Mouse (Mus musculus) WW6 (cell line): ENCODE measurements around the gene Abtb1.

ENCODE experiments used
- DNase-seq: peaks from one replicate; pipeline ENCODE4 v3.0.0-alpha.2; 2013; ENCODE audit warnings: low read depth, low spot score

Abtb1 gene

GRCm38 (mm10) chr6:88803957-88804695, 37.7 kb downstream of the Abtb1 start:
- DNase-seq, result no peak

DNA sequence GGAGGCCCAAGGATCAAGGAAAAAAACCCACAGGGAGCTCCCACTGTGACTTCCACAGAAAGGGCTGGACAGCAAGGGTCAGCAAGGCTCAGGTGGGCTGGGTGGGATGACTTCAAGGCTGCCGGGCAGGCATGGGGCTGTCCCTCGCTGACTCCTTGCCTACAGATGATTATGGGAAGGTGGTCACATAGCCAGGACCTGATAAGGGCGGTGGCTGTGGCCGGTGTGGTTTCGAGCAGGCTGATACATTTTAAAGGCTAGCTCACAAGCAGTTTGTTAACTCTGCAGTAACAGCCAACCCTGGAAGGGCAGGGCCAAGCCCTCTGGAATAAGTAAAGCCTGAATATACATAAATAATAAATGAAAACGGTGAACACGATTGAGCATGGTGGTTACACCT, 38.7 kb downstream of the Abtb1 start:
- no peak for DNase-seq

DNA sequence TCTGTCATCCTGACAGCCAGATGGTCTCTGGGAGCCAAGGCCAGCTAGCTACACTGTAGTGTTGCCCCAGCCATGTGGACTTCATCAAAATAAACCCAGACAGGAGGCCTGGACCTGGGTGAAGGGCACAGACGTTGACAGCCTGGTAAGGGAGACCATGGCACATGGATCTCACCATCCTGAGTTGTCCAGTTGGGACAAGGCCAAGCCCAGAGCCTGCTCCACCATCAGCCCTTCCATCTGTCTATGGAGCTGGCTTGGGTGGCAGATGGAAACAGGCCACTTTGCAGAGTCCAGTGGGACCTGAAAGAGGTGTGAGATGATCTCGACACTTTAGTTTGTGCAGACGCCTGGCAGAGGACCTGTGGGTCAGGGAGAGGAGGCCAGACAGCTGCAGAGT, 41.0 kb downstream of the Abtb1 start:
- DNase-seq, result no peak

- DNase-seq, result no peak
Observed at GRCm38 (mm10) chr6:88800191-88800590, 41.6 kb downstream of the Abtb1 start.

DNA sequence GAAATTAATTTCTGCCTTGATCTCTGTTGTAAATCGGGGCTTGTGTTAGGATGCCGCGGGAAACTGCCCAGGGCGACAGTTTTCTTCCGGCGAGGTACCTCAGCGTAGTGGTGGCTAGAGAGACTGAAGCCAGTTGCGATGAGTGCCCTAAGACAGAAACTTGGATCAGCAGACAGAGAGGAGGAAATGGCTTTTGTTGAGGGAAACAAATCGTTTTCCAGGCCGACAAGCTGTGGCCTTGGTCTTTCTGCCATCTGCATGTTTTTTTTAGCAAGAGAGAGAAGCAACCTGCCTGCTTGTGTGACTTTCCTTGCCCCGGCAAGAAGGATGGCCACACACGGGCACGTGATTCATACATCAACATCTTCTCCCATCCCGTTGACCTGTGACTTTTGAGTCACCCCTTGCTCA, 47.2 kb downstream of the Abtb1 start:
- DNase-seq, result no peak

DNA sequence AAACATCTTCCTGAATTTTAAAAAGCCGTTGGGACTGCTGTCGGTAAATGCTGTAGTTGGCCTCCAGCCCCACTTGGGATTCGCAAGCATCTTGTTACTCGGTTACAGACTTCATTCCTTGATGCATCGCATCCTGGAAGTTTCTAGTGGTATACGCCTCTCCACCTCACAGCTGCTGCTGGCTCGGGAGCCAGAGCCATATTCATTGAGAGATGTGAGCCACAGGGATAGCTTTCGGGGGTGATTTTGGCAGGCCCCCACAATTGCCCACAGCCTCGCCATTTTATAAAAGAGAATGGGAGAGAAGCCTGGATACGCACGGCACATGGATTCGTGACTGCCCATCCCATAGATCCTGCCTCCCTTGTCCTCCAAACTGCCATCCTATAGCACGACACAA, 47.9 kb downstream of the Abtb1 start:
- DNase-seq, result no peak

GRCm38 (mm10) chr6:88793243-88793642, 48.5 kb downstream of the Abtb1 start:
- no peak for DNase-seq

- DNase-seq, result no peak
Observed at GRCm38 (mm10) chr6:88792147-88792691, 49.6 kb downstream of the Abtb1 start.

- DNase-seq, result no peak
Observed at GRCm38 (mm10) chr6:88791299-88791698, 50.5 kb downstream of the Abtb1 start.

DNA sequence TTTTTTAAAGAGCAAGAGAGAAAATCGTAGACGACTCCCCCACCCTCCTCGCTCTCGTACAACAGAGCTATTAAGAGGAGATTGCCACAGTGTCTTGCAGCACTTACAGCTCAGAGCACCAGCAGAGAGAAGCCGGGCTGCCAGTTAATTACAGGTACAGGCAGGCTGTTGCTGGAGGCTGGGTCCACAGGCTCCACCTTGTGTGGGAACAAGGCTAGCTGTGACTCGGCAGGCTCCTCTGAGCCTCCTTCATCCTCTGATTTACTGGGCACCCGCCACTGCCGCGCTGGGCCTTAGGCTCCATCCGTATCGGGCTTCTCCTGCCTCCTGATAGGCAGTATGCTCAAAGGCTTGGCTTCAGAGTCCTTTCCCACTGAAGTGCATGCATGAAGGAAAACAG, 53.6 kb downstream of the Abtb1 start:
- DNase-seq, result no peak

DNA sequence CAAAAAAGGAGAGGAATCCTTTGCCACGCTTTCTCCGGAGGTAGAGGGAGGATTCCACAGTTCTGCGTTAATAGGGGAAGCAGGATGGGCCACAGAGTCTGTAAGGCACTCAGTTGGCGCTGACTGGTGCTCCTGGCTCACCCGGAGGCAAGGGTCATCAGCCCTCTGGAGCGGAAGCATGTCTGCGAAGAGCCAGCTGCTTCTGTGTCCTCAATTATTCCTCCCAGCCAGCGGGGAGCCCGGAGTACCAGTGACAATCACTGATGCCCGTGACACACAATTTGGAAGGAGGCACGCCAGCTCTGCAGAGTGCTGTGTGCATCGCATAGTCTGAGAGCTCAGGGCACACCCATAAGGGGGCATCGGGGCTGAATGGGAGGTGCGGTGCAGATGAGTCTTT, 54.3 kb downstream of the Abtb1 start:
- DNase-seq, result no peak

DNA sequence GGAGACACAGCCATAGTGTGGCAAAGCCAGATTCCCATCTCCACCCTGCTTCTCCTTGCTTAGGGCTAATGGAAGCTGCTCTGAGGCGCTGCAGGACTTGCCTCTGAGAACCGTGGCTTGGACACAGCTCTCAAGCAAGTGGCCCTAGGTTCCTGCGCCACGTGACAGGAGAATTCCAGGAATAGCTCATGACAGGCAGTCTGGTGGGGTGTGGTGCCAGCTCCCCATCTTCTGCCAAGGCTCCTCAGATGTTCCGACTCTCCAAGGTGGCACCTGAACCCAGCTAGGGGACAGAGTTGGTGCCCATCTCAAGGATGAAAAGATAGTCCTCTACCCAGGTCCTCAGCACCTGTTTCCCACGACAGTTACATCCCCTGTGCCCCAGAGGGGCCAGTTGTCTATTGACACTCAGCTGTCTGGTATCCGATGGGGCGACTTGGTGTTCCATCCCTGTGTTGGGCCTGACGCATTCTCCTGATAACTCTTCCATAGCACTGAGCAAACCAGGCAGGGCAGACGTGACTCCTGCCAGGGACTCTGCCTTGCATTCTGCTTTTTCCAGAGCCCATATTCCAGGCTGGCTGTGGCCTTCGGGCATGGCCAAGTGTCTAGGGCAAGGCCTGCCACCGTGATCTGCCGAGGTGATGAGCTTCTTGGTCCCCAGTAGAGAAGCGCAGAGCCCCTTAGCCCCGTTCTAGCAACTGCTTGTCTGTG, 54.9 kb downstream of the Abtb1 start:
- DNase-seq, result no peak
